Mouse (Mus musculus): Measurements from ENCODE around the gene Slc50a1.

GRCm38 (mm10) chr3:89304440-89304839, 34.1 kb upstream of the Slc50a1 start:
- no peak for TF ChIP-seq GATA1 (IDR thresholded peaks at IDR 0.05; ENCODE audit: borderline replicate concordance, low read length)
- TF ChIP-seq FLI1 (IDR thresholded peaks at IDR 0.05; ENCODE audit: low read length) = no peak
